Mouse (Mus musculus) C2C12 (cell line): ENCODE measurements around the gene Pex5.

Experiments
- CEBPB ChIP-seq: IDR thresholded peaks from one replicate; pipeline ENCODE4 v1.6.1; 2011; ENCODE audit warnings: low read depth, mild to moderate bottlenecking, control low read depth, moderate library complexity
- CTCF ChIP-seq: IDR thresholded peaks from one replicate; pipeline ENCODE4 v1.5.1; 2011; ENCODE audit not compliant: control insufficient read depth, insufficient read depth, insufficient read length
- USF1 ChIP-seq: IDR thresholded peaks from one replicate; pipeline ENCODE4 v1.6.1; 2011; ENCODE audit warnings: low read depth, mild to moderate bottlenecking, control low read depth, moderate library complexity

DNA sequence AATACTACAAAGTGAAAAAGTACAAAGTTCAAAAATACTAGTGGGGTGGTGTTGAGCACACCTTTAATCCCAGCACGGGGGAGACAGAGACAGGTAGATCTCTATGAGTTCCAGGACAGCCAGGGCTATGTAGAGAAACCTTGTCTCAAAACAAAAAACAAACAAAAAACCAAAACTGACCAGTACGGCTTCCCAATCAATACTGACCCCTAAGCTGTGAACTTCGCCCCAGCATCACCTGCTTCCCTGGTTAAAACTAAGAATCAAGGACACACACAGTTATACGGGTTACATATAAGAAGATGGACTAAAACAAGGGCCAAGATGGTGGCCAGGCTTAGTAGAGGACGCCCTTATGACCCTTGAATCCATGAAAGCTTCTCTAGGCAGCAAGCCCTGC lies 41.4 kb upstream of the Pex5 start:
- no peak for TF ChIP-seq CTCF
- TF ChIP-seq USF1 = no peak
- TF ChIP-seq CEBPB = no peak
